Mouse (Mus musculus) brain, embryonic 14.5 days (tissue): ENCODE data around the gene Tex38. TPM values are rescaled to one million over a fixed set of nuclear protein-coding genes. Genes with fewer than 3 reads are reported as not detected.

Source experiments
- DNase-seq: peaks from one replicate; pipeline ENCODE4 v3.0.0-alpha.2; 2011; ENCODE audit warnings: low read depth
- CTCF ChIP-seq: fragments of 200-500 bp; IDR thresholded peaks from 2 replicates; pipeline ENCODE4 v1.5.1; 2012; ENCODE audit warnings: inconsistent platforms, mild to moderate bottlenecking, moderate library complexity, borderline replicate concordance; ENCODE audit not compliant: insufficient read depth, insufficient read length; ENCODE audit errors: extremely low read depth
- POLR2A ChIP-seq: fragments of 200-500 bp; IDR thresholded peaks from 2 replicates; pipeline ENCODE4 v1.6.1; 2012; ENCODE audit warnings: mild to moderate bottlenecking, inconsistent platforms, borderline replicate concordance; ENCODE audit not compliant: poor library complexity, insufficient read depth, insufficient read length, severe bottlenecking; ENCODE audit errors: extremely low read depth
- polyA plus RNA-seq: library from polyadenylated mRNA; depleted of rRNA; stranded (reverse); fragments of >200 nt; gene quantifications from 2 replicates; pipeline ENCODE4 v1.2.3, GENCODE M21; 2012; rRNA removed

Gene Tex38
- polyA plus RNA-seq: 0.40 and 0.54 TPM in 2 replicates

- DNase-seq: no peak
- no peak for TF ChIP-seq CTCF
- TF ChIP-seq POLR2A: no peak
Observed at GRCm38 (mm10) chr4:115780918-115781317, at the start of gene Tex38. Tex38 (minus strand) TSS chr4:115781018.

DNA sequence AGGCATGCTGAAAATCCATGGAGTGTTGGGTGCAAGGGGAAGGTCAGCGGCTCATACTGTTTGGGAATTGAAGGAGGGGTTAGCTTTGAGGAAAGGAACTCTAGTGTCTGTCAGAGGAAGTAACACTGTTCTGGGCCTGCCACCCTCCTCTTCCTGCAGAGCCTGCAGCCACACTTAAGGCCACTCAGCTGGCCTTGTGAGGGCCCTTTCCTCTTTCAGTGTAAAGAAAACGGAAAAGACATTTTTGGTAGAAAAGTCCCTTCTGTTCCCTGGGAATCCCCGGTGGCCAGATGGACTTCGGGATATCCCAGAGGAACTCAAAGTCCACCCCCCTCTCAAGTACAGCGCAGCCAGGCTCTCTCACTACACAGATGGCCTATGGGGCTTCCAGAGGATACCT lies 49.7 kb upstream of the Tex38 start:
- no peak for TF ChIP-seq CTCF
- TF ChIP-seq POLR2A: no peak
- no peak for DNase-seq

DNA sequence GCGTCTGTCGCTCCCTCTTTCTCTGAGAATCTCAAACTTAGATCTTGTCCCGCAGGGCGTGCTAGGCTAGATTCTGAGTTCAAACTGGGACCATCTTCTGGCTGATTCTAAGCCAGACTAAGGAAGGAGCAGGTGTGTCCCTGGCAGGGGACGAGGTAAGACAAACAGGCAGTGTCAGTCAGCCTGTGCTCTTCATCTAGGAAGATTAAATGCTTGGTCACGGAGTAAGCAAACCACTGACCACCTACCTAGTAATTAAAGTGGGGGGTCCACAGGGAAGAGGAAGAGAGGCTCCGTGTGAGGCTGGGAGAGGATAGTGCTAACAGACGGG lies 47.7 kb upstream of the Tex38 start:
- DNase-seq: no peak
- TF ChIP-seq CTCF: no peak
- TF ChIP-seq POLR2A: no peak

GRCm38 (mm10) chr4:115827888-115828571 lies 47.2 kb upstream of the Tex38 start, which contains the start of gene Mob3c:
Mob3c (plus strand) TSS chr4:115828092.
- TF ChIP-seq POLR2A: 0 out of 2 replicates have a peak, but pooled peaks have one; percentile 15
- no peak for TF ChIP-seq CTCF
- peak; percentile 83 for DNase-seq

DNA sequence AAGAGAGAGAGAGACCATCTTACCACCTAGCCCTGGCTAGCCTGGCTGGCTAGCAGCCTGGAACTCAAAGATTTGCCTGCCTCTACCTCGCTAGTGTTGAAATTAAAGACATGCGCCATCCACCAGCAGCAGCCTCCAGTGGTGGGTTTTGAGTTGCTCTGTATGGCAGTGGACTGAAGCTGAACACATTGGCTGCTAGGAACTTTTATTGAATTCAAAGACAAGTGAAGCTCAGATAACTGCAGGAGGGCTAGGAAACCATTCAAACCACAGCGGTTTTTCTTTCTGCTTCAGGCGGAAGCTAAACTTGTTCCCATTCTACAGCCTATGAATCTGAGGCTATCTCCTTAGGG lies 46.7 kb upstream of the Tex38 start:
- TF ChIP-seq CTCF (peak; percentile 4; the same call in 1 of the 2 replicates), POLR2A (no peak)
- DNase-seq: peak; percentile 49

- no peak for TF ChIP-seq CTCF
- TF ChIP-seq POLR2A: no peak
- no peak for DNase-seq
Observed at GRCm38 (mm10) chr4:115827066-115827465, 46.2 kb upstream of the Tex38 start.

DNA sequence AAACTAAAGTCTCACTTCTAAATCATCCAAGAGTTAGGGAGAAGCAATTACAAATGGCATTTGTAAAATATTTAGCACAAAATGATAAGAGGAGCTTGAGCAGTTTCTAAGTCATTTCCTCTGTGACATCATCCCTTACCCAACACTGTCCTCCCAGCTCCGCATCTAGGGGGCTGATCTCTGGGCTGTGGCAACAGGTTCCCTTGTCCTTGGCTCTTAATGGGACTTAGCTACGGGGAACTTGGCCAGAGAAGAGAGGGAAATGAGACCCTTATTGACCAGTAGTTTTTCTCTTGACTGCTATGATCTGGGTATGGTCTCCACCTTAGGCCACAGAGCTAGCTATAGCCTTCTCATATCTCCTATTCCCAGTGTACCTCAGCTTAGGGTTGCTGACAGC lies 44.5 kb upstream of the Tex38 start:
- no peak for DNase-seq
- no peak for TF ChIP-seq POLR2A

- TF ChIP-seq POLR2A (no peak), CTCF (no peak)
- no peak for DNase-seq
Observed at GRCm38 (mm10) chr4:115824178-115824577, 43.4 kb upstream of the Tex38 start.

DNA sequence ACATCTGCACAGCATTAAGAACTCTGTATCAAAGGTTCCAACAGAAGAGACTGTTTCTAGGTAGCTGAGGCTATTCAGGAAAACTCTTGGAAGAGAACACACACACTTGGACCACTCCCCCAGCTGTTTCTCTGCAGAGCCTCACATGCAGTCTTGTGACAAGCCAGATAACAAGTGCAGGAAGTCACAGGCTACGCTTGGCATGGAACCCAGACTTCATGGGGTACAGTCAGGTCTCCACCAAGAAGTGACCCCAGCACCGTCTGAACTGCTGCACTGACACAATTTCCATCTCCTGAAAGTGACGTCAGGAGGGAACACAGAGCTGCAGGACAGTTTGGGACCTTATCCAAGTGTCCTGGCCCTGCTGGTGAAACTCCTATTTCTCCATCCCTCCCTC lies 41.1 kb upstream of the Tex38 start:
- TF ChIP-seq CTCF (no peak), POLR2A (no peak)
- no peak for DNase-seq

DNA sequence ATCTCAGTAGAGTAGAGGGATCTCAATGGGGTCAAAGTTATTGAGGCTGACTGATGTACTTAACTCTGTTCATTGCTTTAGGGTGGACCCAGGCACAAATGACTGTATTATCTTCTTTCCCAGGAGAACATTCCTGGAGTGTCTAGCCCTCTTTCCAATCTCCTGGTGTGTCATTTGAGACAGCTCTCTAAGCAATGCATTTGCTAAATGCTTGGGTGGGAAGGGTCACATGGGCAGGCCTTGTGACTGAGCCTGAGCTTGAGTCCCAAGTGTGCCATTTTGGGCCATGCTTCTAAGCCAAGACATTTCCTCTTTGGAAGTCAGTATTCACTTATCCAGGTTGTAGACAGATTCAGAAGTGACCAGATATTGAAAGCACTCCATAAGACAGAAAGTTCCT lies 40.6 kb upstream of the Tex38 start:
- TF ChIP-seq POLR2A (no peak), CTCF (no peak)
- DNase-seq: no peak

DNA sequence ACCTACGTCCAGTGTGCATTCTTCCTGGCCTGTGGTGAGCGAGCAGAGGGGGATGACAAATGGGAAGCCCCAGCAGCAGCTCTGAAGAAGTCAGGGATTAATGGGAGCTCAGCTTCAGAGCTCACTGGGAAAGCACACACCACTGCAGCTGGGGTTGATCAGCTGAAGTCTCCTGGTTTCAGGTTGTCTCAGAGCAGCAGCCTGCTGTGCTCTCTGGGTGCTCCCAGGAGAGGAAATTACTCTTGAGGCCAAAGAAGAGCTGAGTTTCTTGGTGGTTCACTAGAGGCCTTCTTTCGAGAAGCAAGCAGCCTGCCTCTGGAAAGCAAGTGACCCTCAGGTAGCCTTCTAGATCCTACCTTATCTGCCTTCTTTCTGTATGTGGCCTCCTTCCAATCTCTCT lies 40.1 kb upstream of the Tex38 start:
- no peak for DNase-seq
- TF ChIP-seq POLR2A (no peak), CTCF (no peak)

DNA sequence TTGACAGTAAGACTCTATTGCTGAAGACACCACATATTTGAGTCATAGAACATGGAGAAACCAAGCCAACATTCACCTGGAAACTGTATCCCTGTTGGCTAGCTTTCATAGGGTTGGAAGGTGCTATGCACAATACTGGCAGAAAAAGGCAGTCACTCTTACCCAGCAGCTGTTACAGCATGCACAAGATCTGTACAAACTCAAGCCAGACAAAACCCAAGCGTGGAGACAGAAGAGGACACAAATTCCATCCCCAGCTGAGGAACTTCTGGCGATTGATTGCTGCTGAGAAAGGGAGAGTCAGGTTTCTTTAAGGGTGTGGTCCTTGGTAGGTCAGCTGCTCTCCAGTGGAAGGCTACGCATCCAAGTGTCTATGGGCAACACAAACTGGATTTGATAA lies 39.4 kb upstream of the Tex38 start:
- no peak for TF ChIP-seq POLR2A
- TF ChIP-seq CTCF: no peak
- no peak for DNase-seq
